8 mouse cellular contexts compared by ENCODE assay signal in the genomic region with DNA sequence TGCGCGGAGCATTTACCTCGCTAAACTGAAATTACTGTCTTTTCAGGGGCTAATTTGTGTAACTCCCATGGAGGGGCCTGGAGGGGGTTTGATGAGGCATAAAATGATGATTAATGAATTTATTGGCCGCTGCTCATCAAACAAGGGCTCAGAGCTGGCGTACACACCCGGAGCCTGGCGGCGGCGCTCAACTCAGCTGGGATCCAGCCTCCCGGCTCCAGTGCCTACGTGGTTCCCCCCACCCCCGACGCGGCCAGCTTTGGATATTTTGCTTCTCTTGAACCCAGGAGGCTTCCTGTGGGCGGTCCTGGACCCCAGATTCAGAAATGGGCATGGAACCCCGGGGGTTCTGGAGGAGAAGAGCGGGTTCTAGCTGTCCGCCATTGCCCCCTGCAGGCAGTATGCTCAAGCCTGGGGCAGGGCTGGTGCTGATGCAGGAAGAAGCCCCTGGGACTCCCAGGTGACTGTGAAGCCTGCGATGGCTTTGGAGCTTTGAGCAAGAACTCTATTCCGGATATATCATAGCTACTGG. TPM values are rescaled to one million over a fixed set of nuclear protein-coding genes. Genes with fewer than 3 reads are reported as not detected.
A peak's percentile ranks its signal among the peaks of the same experiment; 100 is the strongest.
DNase-seq lines count a peak whose midpoint lies in the region; ATAC-seq and TF ChIP-seq lines count a peak whose summit lies in the region.

No protein-coding gene starts in this region.

- 0 out of 4 replicates have a peak, but pooled peaks cover 0 to 1% of the 10 kb centered on the region in 2 experiments for H3K4me1 ChIP-seq in ES-E14 (ENCODE audit: control insufficient read depth in 2 of 2, insufficient read depth in 2 of 2, low read length in 2 of 2, poor library complexity in 1 of 2)
- H3K4me1 ChIP-seq in forebrain, embryonic 14.5 days (ENCODE audit: control insufficient read depth, insufficient read depth, low read length), result peaks cover 2% of the 10 kb centered on the region
- H3K4me1 ChIP-seq in kidney, embryonic 15.5 days, result peaks cover 38% of the 10 kb centered on the region

- no peak overlapping the region for H3K9ac ChIP-seq in ES-E14 (ENCODE audit: insufficient read depth, low read depth, low read length, poor library complexity, severe bottlenecking)
- H3K9ac ChIP-seq in forebrain, embryonic 14.5 days (ENCODE audit: low read length), result no peak overlapping the region
- H3K9ac ChIP-seq in kidney, embryonic 15.5 days, result no peak overlapping the region

- peaks cover 74% of the 10 kb centered on the region for H3K27me3 ChIP-seq in forebrain, embryonic 14.5 days (replicated peaks; ENCODE audit: control insufficient read depth, insufficient read depth, low read length)
- H3K27me3 ChIP-seq in kidney, embryonic 15.5 days, result peaks cover 88% of the 10 kb centered on the region

- DNase-seq in gastrocnemius, postnatal 10 days, result peak; percentile 41
- no peak for DNase-seq in gastrocnemius, postnatal 36 days
- DNase-seq in ES-E14 (ENCODE audit: low read depth, low spot score), result no peak
- DNase-seq in forebrain, embryonic 14.5 days (ENCODE audit: low spot score), result peak; percentile 48
- DNase-seq in thymus, postnatal 25 days, result peak; percentile 60
- DNase-seq in adipocyte (ENCODE audit: low spot score), result no peak

- intact Hi-C loops in gastrocnemius, postnatal 36 days (cut with DNase I), result loop anchor here (10.0 kb wide), 1 partner anchor 248 kb away; no protein-coding TSS in a partner anchor

- H3K4me2 ChIP-seq in forebrain, embryonic 14.5 days (ENCODE audit: low read length), result 0 out of 2 replicates have a peak overlapping the region, but pooled peaks have one; percentile 6
- peak overlapping the region; percentile 34 for H3K4me2 ChIP-seq in kidney, embryonic 15.5 days

- peak; percentile 59 for ATAC-seq in forebrain, embryonic 14.5 days
- 0 out of 2 replicates have a peak, but pooled peaks have one; percentile 41 for ATAC-seq in kidney, embryonic 15.5 days (replicated peaks; ENCODE audit: low FRiP score)
- ATAC-seq in megakaryocyte-erythroid progenitor cell, adult 5-6 weeks (replicated peaks; ENCODE audit: low FRiP score, low TSS enrichment, poor library complexity, severe bottlenecking), result peak; percentile 53

- in situ Hi-C loops in ES-E14 (cut with MboI; ENCODE audit: low sequenced_read_pairs in 2 of 2, unreplicated experiment in 2 of 2), result loop anchor here (5.0 to 25.0 kb wide), 3 partner anchors 90 to 830 kb away; no protein-coding TSS in a partner anchor

- peak overlapping the region; percentile 22 to 41; a peak in 1 of 4 replicates for H3K4me3 ChIP-seq in ES-E14 (ENCODE audit: insufficient read depth in 1 of 2, low read depth in 1 of 2, low read length in 2 of 2, poor library complexity in 1 of 2, severe bottlenecking in 1 of 2)
- no peak overlapping the region for H3K4me3 ChIP-seq in forebrain, embryonic 14.5 days (ENCODE audit: low read depth, low read length)
- H3K4me3 ChIP-seq in kidney, embryonic 15.5 days (replicated peaks), result peak overlapping the region; percentile 12; the same call in 1 of the 2 replicates

- H3K27ac ChIP-seq in ES-E14 (ENCODE audit: insufficient read depth, low read depth, low read length, poor library complexity, severe bottlenecking), result no peak overlapping the region
- no peak overlapping the region for H3K27ac ChIP-seq in forebrain, embryonic 14.5 days (ENCODE audit: low read depth, low read length)
- no peak overlapping the region for H3K27ac ChIP-seq in kidney, embryonic 15.5 days

- WGBS in forebrain, embryonic 14.5 days, result 2% methylated on average over 20 of the region's 20 CpGs
- WGBS in kidney, embryonic 15.5 days, result 5% methylated on average over 20 of the region's 20 CpGs

- no peaks in the 10 kb centered on the region for H3K36me3 ChIP-seq in ES-E14 (ENCODE audit: control insufficient read depth, insufficient read depth, low read length, poor library complexity, severe bottlenecking)
- no peaks in the 10 kb centered on the region for H3K36me3 ChIP-seq in forebrain, embryonic 14.5 days (ENCODE audit: control insufficient read depth, insufficient read depth, low read length)
- H3K36me3 ChIP-seq in kidney, embryonic 15.5 days, result no peaks in the 10 kb centered on the region

- no peaks in the 10 kb centered on the region for H3K9me3 ChIP-seq in ES-E14 (ENCODE audit: control insufficient read depth, insufficient read depth, low read depth, low read length)
- H3K9me3 ChIP-seq in forebrain, embryonic 14.5 days (replicated peaks; ENCODE audit: control insufficient read depth, low read length), result no peaks in the 10 kb centered on the region
- H3K9me3 ChIP-seq in kidney, embryonic 15.5 days (replicated peaks), result no peaks in the 10 kb centered on the region

TF ChIP-seq in ES-E14, 5 proteins besides CTCF, POLR2A, EP300 and RAD21:
- TF ChIP-seq MAFK (IDR thresholded peaks at IDR 0.05; ENCODE audit: insufficient read depth, low read depth, low read length), result no peak
- no peak for TF ChIP-seq ZNF384 (IDR thresholded peaks at IDR 0.05; ENCODE audit: low read depth, low read length)
- no peak for TF ChIP-seq ZC3H11A (IDR thresholded peaks at IDR 0.05; ENCODE audit: borderline replicate concordance, low read depth, low read length)
- TF ChIP-seq HCFC1 (IDR thresholded peaks at IDR 0.05; ENCODE audit: borderline replicate concordance, insufficient read depth, low read length), result no peak
- no peak for TF ChIP-seq CHD2 (IDR thresholded peaks at IDR 0.05; ENCODE audit: low read depth, low read length)

RNA-seq across cellular contexts. Expression of gene Irx5, which starts 9.4 kb away (rescaled TPM):
- total RNA-seq in gastrocnemius, postnatal 10 days (2021), result 1 to 10 TPM in 1 of 2 experiments, under 1 TPM in 1; 0.09 to 1.7 TPM
- total RNA-seq in gastrocnemius, postnatal 36 days (2021), result not detected
- 0.69 and 1.5 TPM in 2 replicates for total RNA-seq in ES-E14 (2012; rRNA removed)
- 1.3 and 2.0 TPM in 2 replicates for polyA plus RNA-seq in forebrain, embryonic 14.5 days (2014; fragmentation: Nextera tagmentation; extraction: Ambion mirVana)
- polyA plus RNA-seq in kidney, embryonic 15.5 days (2015; fragmentation: Nextera tagmentation; extraction: Ambion mirVana), result 2.3 and 2.8 TPM in 2 replicates
- total RNA-seq in megakaryocyte-erythroid progenitor cell, adult 5-6 weeks (2014; fragmentation: Nextera tagmentation), result not detected in 2 replicates
- total RNA-seq in megakaryocyte-erythroid progenitor cell, adult 5-6 weeks (2017), result not detected in 2 replicates

Comparison
In these comparisons a context has a peak if more than half of its experiments do, and no peak if none do; other contexts are left out.
1. DNase-seq: peak in gastrocnemius, postnatal 10 days (single experiment), forebrain, embryonic 14.5 days (single experiment) and thymus, postnatal 25 days (single experiment); none in gastrocnemius, postnatal 36 days (0 of 2), ES-E14 (single experiment) and adipocyte (single experiment).
2. Peak in every context shown above with its lines, with median percentiles within 50 percentile points of each other: ATAC-seq.